Mouse (Mus musculus): Measurements from ENCODE around the gene Mucl3.

DNA sequence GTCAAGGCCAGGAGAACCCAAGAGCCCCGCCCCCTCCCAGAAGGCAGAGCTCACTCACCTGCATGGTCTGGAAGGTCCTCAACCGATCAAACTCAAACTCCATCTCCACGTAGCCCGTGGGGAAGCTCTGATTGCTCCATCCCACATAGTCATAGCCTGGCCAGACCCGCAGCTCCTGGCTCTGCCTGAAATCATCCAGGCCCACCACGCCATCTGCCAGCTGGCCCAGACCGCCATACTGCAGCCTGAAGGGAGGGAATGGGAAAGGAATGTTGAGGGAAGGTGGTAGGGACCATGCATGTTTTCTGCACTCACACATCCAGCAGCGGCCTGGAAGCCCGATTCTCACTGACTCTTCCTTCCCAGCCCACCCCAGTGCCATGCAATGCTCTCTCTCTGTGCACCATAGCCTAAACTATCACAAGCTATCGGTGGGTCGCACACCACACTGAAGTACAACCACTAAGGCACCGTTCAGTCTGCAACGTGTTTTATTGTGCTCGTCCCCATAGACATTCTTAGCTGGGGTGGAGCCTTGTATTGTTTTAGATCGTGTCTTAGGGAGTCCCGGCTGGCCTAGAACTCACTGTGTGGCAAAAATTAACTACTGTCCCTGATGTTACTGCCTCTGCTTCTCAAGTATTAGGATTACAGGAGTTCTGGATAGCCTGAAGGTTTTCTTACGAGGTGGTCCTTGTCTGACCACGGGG lies 46.6 kb upstream of the Mucl3 start:
- TF ChIP-seq CTCF (conservative IDR thresholded peaks at IDR 0.05; ENCODE audit: low read length) (no peak), POU5F1 (IDR thresholded peaks at IDR 0.05; ENCODE audit: borderline replicate concordance, low read length) (no peak), NANOG (IDR thresholded peaks at IDR 0.05; ENCODE audit: borderline replicate concordance, low read length) (no peak)

Measured in E14TG2a.4 (cell line).